Mouse (Mus musculus) thymus, postnatal 25 days (tissue): ENCODE data around the gene Lhpp.

Source experiments
- DNase-seq: peaks from one replicate; pipeline ENCODE4 v3.0.0; 2022

The Lhpp gene

GRCm38 (mm10) chr7:132713483-132714126 lies 103.2 kb downstream of the Lhpp start:
- no peak for DNase-seq

GRCm38 (mm10) chr7:132714236-132714923 lies 103.9 kb downstream of the Lhpp start:
- DNase-seq = no peak

GRCm38 (mm10) chr7:132715259-132715658 lies 104.8 kb downstream of the Lhpp start:
- no peak for DNase-seq

GRCm38 (mm10) chr7:132719570-132719969 lies 109.1 kb downstream of the Lhpp start:
- DNase-seq = no peak

- DNase-seq = no peak
Measured at GRCm38 (mm10) chr7:132720562-132720961, 110.1 kb downstream of the Lhpp start.

GRCm38 (mm10) chr7:132722401-132723370 lies 112.2 kb downstream of the Lhpp start:
- no peak for DNase-seq

- no peak for DNase-seq
Measured at GRCm38 (mm10) chr7:132723906-132724305, 113.5 kb downstream of the Lhpp start.

GRCm38 (mm10) chr7:132724501-132725062 lies 114.1 kb downstream of the Lhpp start:
- DNase-seq = no peak

GRCm38 (mm10) chr7:132726106-132726861 lies 115.8 kb downstream of the Lhpp start:
- no peak for DNase-seq

- no peak for DNase-seq
Measured at GRCm38 (mm10) chr7:132729093-132729831, 118.8 kb downstream of the Lhpp start.

GRCm38 (mm10) chr7:132730510-132730909 lies 120.1 kb downstream of the Lhpp start:
- no peak for DNase-seq

GRCm38 (mm10) chr7:132731558-132731957 lies 121.1 kb downstream of the Lhpp start:
- DNase-seq = no peak

GRCm38 (mm10) chr7:132732136-132732789 lies 121.8 kb downstream of the Lhpp start:
- DNase-seq = no peak

GRCm38 (mm10) chr7:132733521-132733920 lies 123.1 kb downstream of the Lhpp start:
- DNase-seq = no peak

GRCm38 (mm10) chr7:132734222-132734621 lies 123.8 kb downstream of the Lhpp start:
- DNase-seq = no peak

- peak; percentile 94 for DNase-seq
Measured at GRCm38 (mm10) chr7:132735145-132735544, 124.7 kb downstream of the Lhpp start.

GRCm38 (mm10) chr7:132736099-132736862 lies 125.8 kb downstream of the Lhpp start:
- peak; percentile 25 for DNase-seq

GRCm38 (mm10) chr7:132738844-132739243 lies 128.4 kb downstream of the Lhpp start:
- no peak for DNase-seq

- DNase-seq = no peak
Measured at GRCm38 (mm10) chr7:132739829-132740228, 129.4 kb downstream of the Lhpp start.

- DNase-seq = no peak
Measured at GRCm38 (mm10) chr7:132742912-132743311, 132.5 kb downstream of the Lhpp start.
